Mouse (Mus musculus) G1E (cell line): Measurements from ENCODE around the gene H2-DMb2.

Experiments
- CTCF ChIP-seq: IDR thresholded peaks from 2 replicates; pipeline ENCODE4 v1.5.1; 2012; ENCODE audit warnings: low read depth, low read length, inconsistent platforms, mixed read lengths
- GATA1 ChIP-seq: IDR thresholded peaks from 2 replicates; pipeline ENCODE4 v1.6.1; 2012; ENCODE audit warnings: borderline replicate concordance, low read length, inconsistent platforms, mixed read lengths
- GATA2 ChIP-seq: IDR thresholded peaks from 2 replicates; pipeline ENCODE4 v1.6.1; 2012; ENCODE audit warnings: low read depth, low read length, inconsistent platforms, borderline replicate concordance
- POLR2AphosphoS5 ChIP-seq: IDR thresholded peaks from 2 replicates; pipeline ENCODE4 v1.6.1; 2012; ENCODE audit warnings: low read depth, low read length, inconsistent platforms; ENCODE audit not compliant: insufficient replicate concordance

- no peak for TF ChIP-seq CTCF
- peak; percentile 38; the same call in 1 of the 2 replicates for TF ChIP-seq POLR2AphosphoS5
- TF ChIP-seq GATA1 = no peak
- TF ChIP-seq GATA2 = no peak
These were observed 33.3 kb upstream of the H2-DMb2 start for GRCm38 (mm10) chr17:34109806-34110195.
